Mouse (Mus musculus): ENCODE data around the gene Olfr68.
"Not testable (repeated sequence)": the region's sequence is repeated elsewhere in the genome, so short reads cannot be mapped to it uniquely, and the experiment has no call there.

GRCm38 (mm10) chr7:103813152-103813551 lies 33.7 kb upstream of the Olfr68 start:
- TF ChIP-seq CTCF, EP300 (IDR thresholded peaks at IDR 0.05): not testable (repeated sequence)

Measured in lung, postnatal 0 days (tissue).